Mouse (Mus musculus): Measurements from ENCODE around the gene AC129217.1.

- TF ChIP-seq CTCF (IDR thresholded peaks at IDR 0.05) (no peak), EP300 (IDR thresholded peaks at IDR 0.05; ENCODE audit: insufficient read depth, low read depth, low read length) (no peak), POLR2A (IDR thresholded peaks at IDR 0.05; ENCODE audit: insufficient read depth, low read depth, low read length) (no peak)
These were observed 58.3 kb downstream of the AC129217.1 start for GRCm38 (mm10) chr19:8887585-8888463.

Measured in heart, adult 2 months (tissue).